Mouse (Mus musculus) ES-Bruce4 (cell line): ENCODE measurements around the gene Ccnq. TPM values are rescaled to one million over a fixed set of nuclear protein-coding genes. Genes with fewer than 3 reads are reported as not detected.

Experiments
- H3K27ac ChIP-seq: 2 replicates; pipeline ENCODE4 v1.5.1; 2012; ENCODE audit warnings: low read length, inconsistent platforms; ENCODE audit not compliant: insufficient read depth
- H3K27me3 ChIP-seq: 2 replicates; pipeline ENCODE4 v1.6.1; 2012; ENCODE audit warnings: mild to moderate bottlenecking, low read length, inconsistent platforms; ENCODE audit not compliant: control insufficient read depth, poor library complexity, insufficient read depth, severe bottlenecking
- H3K36me3 ChIP-seq: 2 replicates; pipeline ENCODE4 v1.6.1; 2012; ENCODE audit warnings: inconsistent platforms, mild to moderate bottlenecking, low read length, moderate library complexity; ENCODE audit not compliant: control insufficient read depth, poor library complexity, insufficient read depth, severe bottlenecking
- H3K4me1 ChIP-seq: one replicate; pipeline ENCODE4 v1.8.1; 2011; ENCODE audit warnings: low read length; ENCODE audit not compliant: control insufficient read depth, insufficient read depth
- H3K4me3 ChIP-seq: 2 replicates; pipeline ENCODE4 v1.5.1; 2011; ENCODE audit warnings: low read depth, mild to moderate bottlenecking, low read length
- H3K9ac ChIP-seq: 2 replicates; pipeline ENCODE4 v1.6.1; 2012; ENCODE audit warnings: low read depth, mild to moderate bottlenecking, inconsistent platforms; ENCODE audit not compliant: poor library complexity, severe bottlenecking
- H3K9me3 ChIP-seq: replicated peaks from 2 replicates; pipeline ENCODE4 v1.6.1; 2012; ENCODE audit warnings: mild to moderate bottlenecking, low read length, inconsistent platforms; ENCODE audit not compliant: control insufficient read depth, poor library complexity, insufficient read depth, severe bottlenecking
- CTCF ChIP-seq: IDR thresholded peaks from one replicate; pipeline ENCODE4 v1.8.1; 2011; ENCODE audit warnings: low read depth, low read length
- EP300 ChIP-seq: IDR thresholded peaks from 2 replicates; pipeline ENCODE4 v1.6.1; 2011; ENCODE audit warnings: low read depth, low read length; ENCODE audit not compliant: insufficient read depth
- POLR2A ChIP-seq: IDR thresholded peaks from one replicate; pipeline ENCODE4 v1.8.1; 2011; ENCODE audit warnings: low read length; ENCODE audit not compliant: insufficient read depth
- polyA plus RNA-seq: library from polyadenylated mRNA; stranded (reverse); fragments of >200 nt; gene quantifications from 2 replicates; pipeline ENCODE4 v1.2.4, GENCODE M21; 2011; ENCODE audit warnings: low read depth; ENCODE audit not compliant: missing spikeins, insufficient read depth, insufficient read length

Gene Ccnq
- polyA plus RNA-seq, 1 experiment, result 16.1 TPM

GRCm38 (mm10) chr11:78736877-78737408 lies 14.6 kb downstream of the Ccnq start:
- peaks cover 5% of the 10 kb centered on the region; the same call in 1 of the 2 replicates for H3K9me3 ChIP-seq

GRCm38 (mm10) chr11:78735168-78735567 lies 16.4 kb downstream of the Ccnq start:
- no peaks in the 10 kb centered on the region for H3K36me3 ChIP-seq

More at GRCm38 (mm10) chr11:78736877-78737408, 14.6 kb downstream of the Ccnq start:
- Histone ChIP-seq H3K27ac (no peak overlapping the region), H3K27me3 (no peaks in the 10 kb centered on the region; the same call in none of the 2 replicates), H3K36me3 (no peaks in the 10 kb centered on the region), H3K4me1 (no peaks in the 10 kb centered on the region), H3K4me3 (no peak overlapping the region), H3K9ac (no peak overlapping the region)
- TF ChIP-seq EP300 (no peak), CTCF (no peak), POLR2A (no peak)

GRCm38 (mm10) chr11:78732619-78733018 lies 18.9 kb downstream of the Ccnq start:
- Histone ChIP-seq H3K4me1 (no peaks in the 10 kb centered on the region), H3K9me3 (peaks cover 5% of the 10 kb centered on the region; the same call in 1 of the 2 replicates), H3K4me3 (no peak overlapping the region), H3K9ac (no peak overlapping the region), H3K27ac (no peak overlapping the region), H3K36me3 (no peaks in the 10 kb centered on the region), H3K27me3 (no peaks in the 10 kb centered on the region; the same call in 1 of the 2 replicates)
- TF ChIP-seq POLR2A (no peak), CTCF (no peak), EP300 (no peak)

More at GRCm38 (mm10) chr11:78735168-78735567, 16.4 kb downstream of the Ccnq start:
- H3K4me1 ChIP-seq, result no peaks in the 10 kb centered on the region
- H3K9ac ChIP-seq, result no peak overlapping the region
- no peak overlapping the region for H3K4me3 ChIP-seq
- H3K9me3 ChIP-seq, result peaks cover 5% of the 10 kb centered on the region; the same call in 1 of the 2 replicates
- TF ChIP-seq CTCF, result no peak
- TF ChIP-seq EP300, result no peak
- no peaks in the 10 kb centered on the region; the same call in none of the 2 replicates for H3K27me3 ChIP-seq
- H3K27ac ChIP-seq, result no peak overlapping the region

GRCm38 (mm10) chr11:78730902-78731301 lies 20.6 kb downstream of the Ccnq start:
- Histone ChIP-seq H3K27ac (no peak overlapping the region), H3K9ac (no peak overlapping the region), H3K4me3 (no peak overlapping the region), H3K4me1 (no peaks in the 10 kb centered on the region), H3K36me3 (no peaks in the 10 kb centered on the region), H3K9me3 (peaks cover 5% of the 10 kb centered on the region; the same call in 1 of the 2 replicates), H3K27me3 (no peaks in the 10 kb centered on the region; the same call in 1 of the 2 replicates)
- TF ChIP-seq POLR2A (no peak), EP300 (no peak), CTCF (no peak)

GRCm38 (mm10) chr11:78728041-78728440 lies 23.5 kb downstream of the Ccnq start:
- H3K36me3 ChIP-seq, result no peaks in the 10 kb centered on the region
- H3K4me3 ChIP-seq, result no peak overlapping the region
- no peak overlapping the region for H3K27ac ChIP-seq
- no peak overlapping the region for H3K9ac ChIP-seq
- no peaks in the 10 kb centered on the region for H3K4me1 ChIP-seq
- no peaks in the 10 kb centered on the region for H3K27me3 ChIP-seq
- TF ChIP-seq CTCF (no peak), EP300 (no peak), POLR2A (no peak)
- H3K9me3 ChIP-seq, result no peaks in the 10 kb centered on the region

- Histone ChIP-seq H3K4me1 (no peaks in the 10 kb centered on the region), H3K27ac (no peak overlapping the region), H3K36me3 (no peaks in the 10 kb centered on the region), H3K4me3 (no peak overlapping the region), H3K27me3 (no peaks in the 10 kb centered on the region), H3K9me3 (no peaks in the 10 kb centered on the region), H3K9ac (no peak overlapping the region)
- TF ChIP-seq EP300 (no peak), POLR2A (no peak), CTCF (no peak)
Measured at GRCm38 (mm10) chr11:78726366-78726765, 25.2 kb downstream of the Ccnq start.
